Mouse (Mus musculus) cerebellum, adult 2 months (tissue): Measurements from ENCODE around the gene Dmap1. TPM values are rescaled to one million over a fixed set of nuclear protein-coding genes. Genes with fewer than 3 reads are reported as not detected.

Experiments used
- DNase-seq, 2 experiments: peaks; one replicate each; pipeline ENCODE4 v3.0.0; 2021
- H3K27ac ChIP-seq: fragments of 200-500 bp; 2 replicates; pipeline ENCODE4 v1.5.1; 2012; ENCODE audit warnings: low read length, control low read depth, inconsistent platforms; ENCODE audit not compliant: insufficient read depth
- H3K27me3 ChIP-seq: fragments of 200-500 bp; 2 replicates; pipeline ENCODE4 v1.6.1; 2012; ENCODE audit warnings: inconsistent platforms, mild to moderate bottlenecking, low read length, moderate library complexity; ENCODE audit not compliant: control insufficient read depth, insufficient read depth
- H3K4me1 ChIP-seq: fragments of 200-500 bp; 2 replicates; pipeline ENCODE4 v1.6.1; 2011; ENCODE audit warnings: low read length; ENCODE audit not compliant: control insufficient read depth, insufficient read depth
- H3K4me3 ChIP-seq: fragments of 200-500 bp; replicated peaks from 2 replicates; pipeline ENCODE3; 2011; ENCODE audit warnings: mild to moderate bottlenecking, low read depth, low read length, control low read depth; ENCODE audit not compliant: insufficient read depth
- CTCF ChIP-seq: fragments of 200-500 bp; IDR thresholded peaks from 2 replicates; pipeline ENCODE4 v1.5.1; 2011; ENCODE audit warnings: low read depth, mild to moderate bottlenecking, control low read depth, low read length, moderate library complexity, borderline replicate concordance; ENCODE audit not compliant: insufficient read depth
- POLR2A ChIP-seq: fragments of 200-500 bp; IDR thresholded peaks from 2 replicates; pipeline ENCODE4 v1.6.1; 2011; ENCODE audit warnings: low read length, control low read depth, borderline replicate concordance; ENCODE audit not compliant: insufficient read depth
- WGBS: fragments of 180-500 bp; shearing (Covaris S2); methylation state at CpG from one replicate; pipeline ENCODE4 v1.1.7; 2018; 5-methylcytosine and 5-hydroxymethylcytosine counted together
- polyA plus RNA-seq: library from polyadenylated mRNA; depleted of rRNA; stranded (reverse); fragments of >200 nt; gene quantifications from 2 replicates; pipeline ENCODE4 v1.2.3, GENCODE M21; 2012

Gene Dmap1
- polyA plus RNA-seq, 1 experiment = 48.7 TPM

DNA sequence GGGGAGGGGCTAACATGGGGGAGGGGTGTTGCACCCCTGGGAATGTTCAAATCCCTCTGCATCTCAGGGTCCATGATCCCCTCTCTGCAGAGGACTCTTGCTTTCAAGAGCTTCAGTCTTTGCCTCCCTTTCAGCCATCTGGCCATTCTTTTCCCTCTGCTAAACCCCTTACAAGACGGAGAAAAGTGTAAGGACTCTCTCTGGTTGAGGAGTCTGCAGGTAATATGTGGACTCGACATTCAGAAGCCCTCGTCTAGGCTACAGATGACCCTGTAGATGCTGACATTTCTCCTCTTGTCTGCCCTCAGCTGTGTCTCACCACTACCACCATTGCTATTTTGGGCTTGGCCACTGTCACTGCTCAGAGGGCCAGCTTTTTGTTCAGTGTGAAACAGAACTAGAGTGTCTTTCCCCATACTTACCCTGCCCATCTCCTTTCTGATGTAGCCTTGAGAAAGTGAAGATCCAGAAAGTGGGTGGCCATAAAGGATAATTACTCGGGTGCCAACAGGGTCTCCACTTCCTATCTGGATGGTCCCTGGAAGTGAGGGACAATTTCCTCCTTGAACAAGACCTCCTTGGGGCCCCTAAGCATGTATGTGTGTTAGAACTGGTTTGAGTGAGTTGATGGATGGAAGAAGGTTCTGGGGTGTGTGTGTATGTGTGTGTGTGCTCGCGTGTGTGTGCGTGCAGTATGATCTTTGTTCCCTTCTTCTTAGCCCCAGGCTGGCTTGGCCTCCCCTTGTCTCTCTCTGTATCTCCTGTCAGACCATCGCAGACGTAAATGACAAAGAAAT is 27.2 kb downstream of the Dmap1 start:
- Histone ChIP-seq H3K27ac (no peak overlapping the region), H3K4me1 (peaks cover 25% of the 10 kb centered on the region), H3K4me3 (no peak overlapping the region), H3K27me3 (no peaks in the 10 kb centered on the region)
- no peak for TF ChIP-seq POLR2A
- TF ChIP-seq CTCF = no peak
- 65% methylated on average over 9 of the region's 9 CpGs for WGBS
- DNase-seq = no peak

DNA sequence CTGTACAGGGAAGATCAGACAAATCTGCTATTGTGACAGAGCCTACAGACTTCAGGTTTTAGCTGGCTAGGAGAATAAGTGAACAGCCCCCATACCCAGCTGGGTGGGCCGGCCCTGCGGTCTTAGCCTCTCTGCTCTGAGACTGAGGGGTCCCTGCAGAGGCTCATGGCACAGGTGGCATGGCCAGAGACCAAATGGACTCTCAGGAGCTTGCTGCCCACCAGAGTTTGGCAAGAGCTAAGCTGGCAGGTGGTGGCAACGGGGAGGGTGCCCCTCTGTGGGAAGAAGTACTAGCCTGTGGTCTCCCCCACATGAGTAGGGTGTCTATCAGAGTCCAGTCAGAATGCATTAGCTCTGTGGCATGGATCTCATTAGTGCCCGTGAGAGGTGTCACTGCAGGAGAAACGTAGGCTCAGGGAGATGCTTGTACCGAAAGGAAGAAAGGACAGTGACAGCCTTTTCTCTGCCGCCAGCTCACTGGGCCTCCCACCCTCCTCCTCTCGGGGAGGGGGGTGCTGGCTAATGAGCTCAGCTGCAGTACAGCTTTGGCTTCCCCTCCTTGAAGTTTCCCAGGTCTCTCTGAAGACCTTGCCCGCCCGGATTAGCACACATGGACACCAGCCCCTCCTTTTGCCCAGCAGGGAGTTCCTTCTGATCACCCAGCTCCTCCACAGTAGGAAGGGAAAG is 27.9 kb downstream of the Dmap1 start:
- 20% methylated on average over 10 of the region's 10 CpGs for WGBS
- no peak for DNase-seq
- H3K4me3 ChIP-seq = no peak overlapping the region
- H3K27me3 ChIP-seq = no peaks in the 10 kb centered on the region
- peaks cover 25% of the 10 kb centered on the region for H3K4me1 ChIP-seq
- no peak overlapping the region for H3K27ac ChIP-seq
- TF ChIP-seq CTCF (no peak), POLR2A (no peak)

DNA sequence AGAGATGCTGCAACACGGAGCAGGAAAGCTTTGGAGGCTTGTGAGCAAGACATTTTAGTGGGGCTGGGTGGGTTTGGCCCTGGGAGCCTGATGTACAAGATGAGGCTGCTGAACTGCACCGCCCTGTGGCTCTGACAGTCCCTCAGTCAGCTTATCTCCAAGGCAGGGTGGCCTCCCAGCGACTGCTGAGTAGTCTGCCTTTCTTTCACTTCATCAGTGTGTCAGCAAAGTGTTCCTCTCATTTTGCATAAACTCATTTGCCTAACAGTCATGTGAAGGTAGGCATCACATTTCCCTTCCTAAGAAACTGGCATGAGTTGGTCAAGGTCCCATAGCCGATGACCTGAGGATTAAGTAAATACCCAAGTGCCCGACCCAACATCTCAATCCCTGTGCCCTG is 29.3 kb downstream of the Dmap1 start:
- no peaks in the 10 kb centered on the region for H3K27me3 ChIP-seq

DNA sequence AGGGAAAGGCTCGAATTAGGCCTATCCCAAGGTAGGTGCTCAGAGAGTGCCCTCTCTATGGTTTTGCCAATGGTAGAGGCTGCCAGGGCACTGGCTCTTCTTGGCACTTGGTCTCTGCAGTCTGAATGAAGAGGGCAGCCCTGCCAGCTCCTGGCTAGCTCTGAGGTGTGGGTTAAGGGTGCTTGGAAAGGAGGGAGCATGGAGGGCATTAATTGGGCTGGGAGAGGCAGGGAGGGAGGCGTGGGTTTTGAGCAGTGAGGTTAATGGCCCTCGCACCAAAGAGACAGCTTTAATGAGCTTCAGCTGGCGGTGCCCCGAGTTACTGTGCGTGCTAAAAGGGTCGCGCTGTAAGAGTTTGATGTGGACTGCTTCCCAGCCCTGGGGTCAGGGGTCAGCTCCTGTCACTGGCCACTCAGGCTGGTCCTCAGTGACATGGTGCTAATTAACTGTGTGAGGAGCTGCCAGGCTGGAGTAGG is 30.4 kb downstream of the Dmap1 start:
- H3K4me1 ChIP-seq = peaks cover 39% of the 10 kb centered on the region
- no peak overlapping the region for H3K4me3 ChIP-seq
- WGBS = 72% methylated on average over 8 of the region's 8 CpGs
- H3K27me3 ChIP-seq = no peaks in the 10 kb centered on the region
- TF ChIP-seq CTCF = no peak
- no peak for TF ChIP-seq POLR2A
- H3K27ac ChIP-seq = no peak overlapping the region
- DNase-seq = peak in 1 of 2 experiments; percentile 51

More for the DNA sequence above, 29.3 kb downstream of the Dmap1 start:
- Histone ChIP-seq H3K27ac (no peak overlapping the region), H3K4me1 (peaks cover 30% of the 10 kb centered on the region), H3K4me3 (no peak overlapping the region)
- WGBS = 94% methylated on average over 5 of the region's 5 CpGs
- TF ChIP-seq POLR2A = no peak
- TF ChIP-seq CTCF = no peak
- DNase-seq = no peak

DNA sequence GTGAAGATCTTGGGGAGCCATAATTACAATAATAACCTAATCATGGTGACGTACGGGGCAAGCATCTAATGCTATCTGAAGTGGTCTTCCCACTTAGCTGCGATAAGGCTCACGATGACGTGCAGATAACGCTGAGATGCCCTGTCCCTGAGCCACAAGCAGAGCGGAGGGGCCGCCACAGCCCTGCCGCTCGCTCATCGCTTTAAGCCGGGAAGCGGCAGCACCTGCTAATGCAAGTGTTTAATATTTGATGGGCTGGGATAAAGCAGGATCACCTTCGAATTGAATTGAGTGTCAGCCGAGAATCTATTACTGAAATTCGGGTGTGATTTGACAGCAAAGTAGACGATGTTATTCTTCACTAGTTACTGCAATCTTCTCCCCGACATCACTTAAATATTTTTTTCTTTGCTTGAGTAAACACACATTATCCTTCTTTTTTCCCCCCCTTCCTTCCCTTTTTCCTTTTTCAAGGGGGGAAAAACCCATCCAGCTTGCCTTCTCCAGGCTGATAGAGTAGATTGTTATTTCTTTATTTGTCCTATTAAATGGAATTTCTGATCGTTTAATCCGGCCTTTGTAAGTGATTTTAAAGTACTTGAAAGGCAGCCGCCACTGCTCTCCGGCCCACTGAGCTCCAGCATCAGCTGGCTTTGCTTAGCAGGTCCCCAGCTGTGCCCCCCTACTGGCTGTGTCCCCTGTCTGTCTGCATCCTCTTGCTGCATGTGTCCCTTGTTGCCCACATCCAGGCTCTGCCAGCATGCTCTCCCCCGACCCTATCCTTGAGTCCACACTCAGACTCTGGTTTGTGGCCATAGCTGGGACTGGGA is 34.9 kb downstream of the Dmap1 start:
- 76% methylated on average over 23 of the region's 23 CpGs for WGBS
- DNase-seq = no peak
- TF ChIP-seq CTCF (no peak), POLR2A (no peak)
- no peak overlapping the region; the same call in 1 of the 2 replicates for H3K27ac ChIP-seq
- H3K4me1 ChIP-seq = peaks cover 43% of the 10 kb centered on the region
- no peaks in the 10 kb centered on the region for H3K27me3 ChIP-seq
- no peak overlapping the region for H3K4me3 ChIP-seq

DNA sequence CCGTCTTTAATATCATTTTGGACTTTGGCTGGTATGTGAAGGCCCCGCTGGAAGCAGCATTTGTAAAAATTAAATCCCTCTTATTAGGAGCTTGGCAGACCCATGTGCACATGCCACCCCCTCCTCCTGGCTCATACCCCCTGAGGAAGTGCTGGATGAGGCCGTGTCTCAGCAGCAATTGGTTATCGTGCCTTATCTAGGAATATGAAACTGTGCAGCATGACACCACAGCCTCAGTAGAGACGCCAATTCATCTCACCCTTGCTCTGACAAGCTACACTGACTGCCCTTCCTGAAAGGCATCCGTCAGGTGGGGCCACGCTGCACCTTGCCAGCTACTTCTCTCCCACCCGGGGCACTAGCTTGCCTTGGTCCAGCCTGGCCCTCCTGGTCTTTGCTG is 35.6 kb downstream of the Dmap1 start:
- TF ChIP-seq POLR2A (no peak), CTCF (no peak)
- Histone ChIP-seq H3K4me3 (no peak overlapping the region), H3K27ac (no peak overlapping the region), H3K27me3 (no peaks in the 10 kb centered on the region), H3K4me1 (peaks cover 37% of the 10 kb centered on the region)
- no peak for DNase-seq
- WGBS = 36% methylated on average over 8 of the region's 8 CpGs

DNA sequence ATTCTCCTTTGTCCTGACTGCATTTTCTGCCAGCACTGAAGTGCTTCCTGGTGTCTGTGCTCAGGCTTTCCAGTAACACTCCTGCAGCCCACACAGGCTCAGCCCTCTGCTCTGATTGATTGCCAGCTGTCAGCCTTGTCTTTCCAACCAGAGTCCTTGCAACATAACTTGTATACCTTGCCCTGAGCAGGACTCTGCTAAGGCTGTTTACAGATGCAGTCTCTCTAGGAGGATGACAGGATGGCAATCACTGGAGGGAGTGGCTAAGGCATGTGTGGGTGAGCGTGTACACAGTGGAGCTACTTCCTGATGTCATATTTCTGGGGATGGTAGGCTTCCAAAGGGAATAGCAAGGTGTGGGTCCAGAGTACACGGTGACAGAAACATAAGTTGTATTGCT is 36.2 kb downstream of the Dmap1 start:
- DNase-seq = peak in 1 of 2 experiments; percentile 29
- H3K4me3 ChIP-seq = peak overlapping the region; percentile 39
- H3K27me3 ChIP-seq = no peaks in the 10 kb centered on the region
- WGBS = 53% methylated on average over 2 of the region's 2 CpGs
- no peak for TF ChIP-seq POLR2A
- no peak for TF ChIP-seq CTCF
- peak overlapping the region; percentile 80 for H3K27ac ChIP-seq
- H3K4me1 ChIP-seq = peaks cover 36% of the 10 kb centered on the region

DNA sequence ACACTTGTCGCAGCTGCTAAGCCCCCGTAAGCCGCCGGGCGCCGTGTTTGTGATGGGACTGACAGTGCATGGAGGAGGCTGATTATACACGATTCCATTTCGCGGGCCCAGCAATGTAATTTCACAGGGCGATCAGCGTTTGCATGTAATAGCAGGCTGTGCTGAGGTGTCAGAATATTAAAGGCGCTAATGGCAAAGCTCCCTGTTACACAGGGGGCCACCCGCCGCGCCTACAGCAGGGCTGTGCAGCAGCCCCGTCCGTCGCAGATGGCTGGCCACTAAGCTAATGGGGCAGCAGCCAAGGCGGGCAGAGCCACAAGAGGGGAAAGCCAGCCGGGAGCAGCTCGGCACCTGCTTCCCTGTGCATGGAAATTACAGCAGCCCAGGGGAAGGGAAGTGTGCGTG is 37.0 kb downstream of the Dmap1 start:
- TF ChIP-seq POLR2A = no peak
- DNase-seq = peak; percentile 87 to 91
- peak overlapping the region; percentile 80 for H3K27ac ChIP-seq
- peaks cover 36% of the 10 kb centered on the region for H3K4me1 ChIP-seq
- WGBS = 3% methylated on average over 22 of the region's 22 CpGs
- H3K4me3 ChIP-seq = peak overlapping the region; percentile 39
- H3K27me3 ChIP-seq = no peaks in the 10 kb centered on the region
